Mouse (Mus musculus) lung, postnatal 0 days (tissue): Measurements from ENCODE around the gene Myl12a. TPM values are rescaled to one million over a fixed set of nuclear protein-coding genes. Genes with fewer than 3 reads are reported as not detected.

Experiments
- ATAC-seq: fragments of 200-750 bp; cut with Nextera tagmentation; 2 replicates; pipeline ENCODE4 v1.8.0; 2017; ENCODE audit warnings: moderate library complexity
- DNase-seq: peaks from one replicate; pipeline ENCODE4 v3.0.0-alpha.2; 2016; ENCODE audit warnings: low spot score
- H3K27ac ChIP-seq: fragments of 300-500 bp; sonication (generic); 2 replicates; pipeline ENCODE4 v1.5.1; 2014; ENCODE audit warnings: antibody characterized with exemption, mild to moderate bottlenecking, low read length, mixed read lengths
- H3K27me3 ChIP-seq: fragments of 300-500 bp; sonication (generic); replicated peaks from 2 replicates; pipeline ENCODE4 v1.6.1; 2014; ENCODE audit warnings: low read length, mixed read lengths; ENCODE audit not compliant: insufficient read depth
- H3K36me3 ChIP-seq: fragments of 300-500 bp; sonication (generic); 2 replicates; pipeline ENCODE4 v1.6.1; 2014; ENCODE audit warnings: low read length, mixed read lengths; ENCODE audit not compliant: insufficient read depth
- H3K4me1 ChIP-seq: fragments of 300-500 bp; sonication (generic); 2 replicates; pipeline ENCODE4 v1.6.1; 2014; ENCODE audit warnings: antibody characterized with exemption, low read depth, low read length, mixed read lengths; ENCODE audit not compliant: insufficient read depth
- H3K4me2 ChIP-seq: fragments of 300-500 bp; sonication (generic); replicated peaks from 2 replicates; pipeline ENCODE4 v1.6.1; 2014; ENCODE audit warnings: low read depth, mild to moderate bottlenecking, low read length, moderate library complexity, mixed read lengths
- H3K4me3 ChIP-seq: fragments of 300-500 bp; sonication (generic); 2 replicates; pipeline ENCODE4 v1.5.1; 2014; ENCODE audit warnings: low read depth, low read length
- H3K9ac ChIP-seq: fragments of 300-500 bp; sonication (generic); replicated peaks from 2 replicates; pipeline ENCODE4 v1.6.1; 2014; ENCODE audit warnings: low read depth, mild to moderate bottlenecking
- H3K9me3 ChIP-seq: fragments of 300-500 bp; sonication (generic); 2 replicates; pipeline ENCODE4 v1.6.1; 2016; ENCODE audit warnings: low read length, mixed read lengths
- CTCF ChIP-seq: IDR thresholded peaks from 2 replicates; pipeline ENCODE4 v1.5.1; 2016; ENCODE audit warnings: antibody characterized with exemption, mild to moderate bottlenecking
- EP300 ChIP-seq: IDR thresholded peaks from 2 replicates; pipeline ENCODE4 v1.6.1; 2016; ENCODE audit warnings: antibody characterized with exemption, mild to moderate bottlenecking, control low read depth
- WGBS: fragments of 180-500 bp; shearing (Covaris S2); extraction: QIAGEN DNeasy Blood & Tissue Kit; methylation state at CpG from one replicate; pipeline ENCODE4 v1.1.7; 2014; 5-methylcytosine and 5-hydroxymethylcytosine counted together
- polyA plus RNA-seq: library from polyadenylated mRNA; unstranded; fragments of >200 nt; fragmentation: Nextera tagmentation; extraction: Ambion mirVana; gene quantifications from 2 replicates; pipeline ENCODE4 v1.2.1, GENCODE M21; 2015

Myl12a gene
- polyA plus RNA-seq, 1 experiment from 2014 or later: 1,283 TPM

- peak overlapping the region; percentile 86 for H3K4me3 ChIP-seq
- no peaks in the 10 kb centered on the region for H3K9me3 ChIP-seq
- DNase-seq (peak; percentile 94), ATAC-seq (peak; percentile 80)
- TF ChIP-seq CTCF (peak; percentile 1; the same call in 1 of the 2 replicates), EP300 (peak; percentile 87)
- H3K27ac ChIP-seq: peak overlapping the region; percentile 99
- under 1% methylated on average over 56 of the region's 70 CpGs for WGBS
- H3K4me1 ChIP-seq: peaks cover 21% of the 10 kb centered on the region; the same call in 1 of the 2 replicates
- H3K9ac ChIP-seq: peak overlapping the region; percentile 90
- H3K36me3 ChIP-seq: peaks cover 7% of the 10 kb centered on the region; the same call in 1 of the 2 replicates
- H3K27me3 ChIP-seq: no peaks in the 10 kb centered on the region
- H3K4me2 ChIP-seq: peak overlapping the region; percentile 91
Measured at GRCm38 (mm10) chr17:70990403-70991303, 12.0 kb downstream of the Myl12a start.

- WGBS: 6% methylated on average over 24 of the region's 24 CpGs
- DNase-seq (peak; percentile 68), ATAC-seq (peak; percentile 8)
- H3K9me3 ChIP-seq: no peaks in the 10 kb centered on the region
- H3K36me3 ChIP-seq: peaks cover 4% of the 10 kb centered on the region; the same call in 1 of the 2 replicates
- peak overlapping the region; percentile 86 for H3K4me3 ChIP-seq
- H3K27ac ChIP-seq: peak overlapping the region; percentile 99
- no peaks in the 10 kb centered on the region for H3K27me3 ChIP-seq
- H3K4me2 ChIP-seq: peak overlapping the region; percentile 91
- H3K4me1 ChIP-seq: peaks cover 21% of the 10 kb centered on the region; the same call in 1 of the 2 replicates
- peak overlapping the region; percentile 90 for H3K9ac ChIP-seq
- no peak for TF ChIP-seq EP300
- peak; percentile 3; the same call in 1 of the 2 replicates for TF ChIP-seq CTCF
Measured at GRCm38 (mm10) chr17:70989991-70990390, 12.7 kb downstream of the Myl12a start.

GRCm38 (mm10) chr17:70989430-70989829, 13.2 kb downstream of the Myl12a start:
- 19% methylated on average over 8 of the region's 8 CpGs for WGBS
- Histone ChIP-seq H3K4me3 (peak overlapping the region; percentile 86), H3K27ac (peak overlapping the region; percentile 99), H3K27me3 (no peaks in the 10 kb centered on the region), H3K4me1 (peaks cover 21% of the 10 kb centered on the region; the same call in 1 of the 2 replicates), H3K4me2 (peak overlapping the region; percentile 91), H3K9ac (peak overlapping the region; percentile 90), H3K36me3 (peaks cover 7% of the 10 kb centered on the region; the same call in 1 of the 2 replicates), H3K9me3 (no peaks in the 10 kb centered on the region)
- ATAC-seq: no peak
- DNase-seq: peak; percentile 73
- TF ChIP-seq EP300: peak; percentile 56; the same call in 1 of the 2 replicates
- no peak for TF ChIP-seq CTCF

- 52% methylated on average over 12 of the region's 12 CpGs for WGBS
- TF ChIP-seq EP300 (no peak), CTCF (no peak)
- Histone ChIP-seq H3K4me3 (no peak overlapping the region), H3K36me3 (peaks cover 8% of the 10 kb centered on the region; the same call in 1 of the 2 replicates), H3K4me2 (peak overlapping the region; percentile 91), H3K9ac (0 out of 2 replicates have a peak overlapping the region, but pooled peaks have one; percentile 23), H3K27me3 (no peaks in the 10 kb centered on the region), H3K4me1 (peaks cover 18% of the 10 kb centered on the region; the same call in 1 of the 2 replicates), H3K9me3 (no peaks in the 10 kb centered on the region), H3K27ac (peak overlapping the region; percentile 59)
- DNase-seq (peak; percentile 78), ATAC-seq (no peak; the same call in 1 of the 2 replicates)
Measured at GRCm38 (mm10) chr17:70988337-70988767, 14.3 kb downstream of the Myl12a start.

- 71% methylated on average over 15 of the region's 15 CpGs for WGBS
- ATAC-seq (no peak), DNase-seq (peak; percentile 40)
- peaks cover 11% of the 10 kb centered on the region; the same call in 1 of the 2 replicates for H3K36me3 ChIP-seq
- no peak overlapping the region for H3K4me2 ChIP-seq
- TF ChIP-seq CTCF: no peak
- no peak for TF ChIP-seq EP300
- H3K27ac ChIP-seq: no peak overlapping the region; the same call in 1 of the 2 replicates
- H3K9ac ChIP-seq: no peak overlapping the region
- H3K4me3 ChIP-seq: no peak overlapping the region
- H3K4me1 ChIP-seq: peaks cover 11% of the 10 kb centered on the region; the same call in 1 of the 2 replicates
- no peaks in the 10 kb centered on the region for H3K27me3 ChIP-seq
- H3K9me3 ChIP-seq: no peaks in the 10 kb centered on the region
Measured at GRCm38 (mm10) chr17:70986831-70987660, 15.6 kb downstream of the Myl12a start.
